Mouse (Mus musculus) forebrain, embryonic 11.5 days (tissue): ENCODE measurements around the gene Tmem143. TPM values are rescaled to one million over a fixed set of nuclear protein-coding genes. Genes with fewer than 3 reads are reported as not detected.
A peak's percentile ranks its signal among the peaks of the same experiment; 100 is the strongest.

Experiments
- ATAC-seq: fragments of 200-750 bp; cut with Nextera tagmentation; replicated peaks from 2 replicates; pipeline ENCODE4 v1.8.0; 2017; ENCODE audit warnings: moderate TSS enrichment; ENCODE audit not compliant: low FRiP score
- DNase-seq: peaks from one replicate; pipeline ENCODE4 v3.0.0-alpha.2; 2017; ENCODE audit warnings: low spot score
- H3K27ac ChIP-seq: fragments of 300-500 bp; sonication (generic); 2 replicates; pipeline ENCODE4 v1.5.1; 2014; ENCODE audit warnings: low read depth, low read length
- H3K27me3 ChIP-seq: fragments of 300-500 bp; sonication (generic); 2 replicates; pipeline ENCODE4 v1.6.1; 2014; ENCODE audit warnings: mild to moderate bottlenecking, low read length, mixed read lengths; ENCODE audit not compliant: control insufficient read depth, insufficient read depth
- H3K36me3 ChIP-seq: fragments of 300-500 bp; sonication (generic); 2 replicates; pipeline ENCODE4 v1.6.1; 2014; ENCODE audit warnings: mild to moderate bottlenecking, low read length, moderate library complexity, mixed read lengths; ENCODE audit not compliant: control insufficient read depth, insufficient read depth
- H3K4me1 ChIP-seq: fragments of 300-500 bp; sonication (generic); replicated peaks from 2 replicates; pipeline ENCODE4 v1.6.1; 2014; ENCODE audit warnings: low read length, mixed read lengths; ENCODE audit not compliant: control insufficient read depth, insufficient read depth
- H3K4me2 ChIP-seq: fragments of 300-500 bp; sonication (generic); 2 replicates; pipeline ENCODE4 v1.6.1; 2014; ENCODE audit warnings: low read depth, mild to moderate bottlenecking, low read length, moderate library complexity, mixed read lengths; ENCODE audit not compliant: severe bottlenecking
- H3K4me3 ChIP-seq: fragments of 300-500 bp; sonication (generic); 2 replicates; pipeline ENCODE4 v1.5.1; 2014; ENCODE audit warnings: low read depth, low read length
- H3K9ac ChIP-seq: fragments of 300-500 bp; sonication (generic); 2 replicates; pipeline ENCODE4 v1.6.1; 2014; ENCODE audit warnings: low read length
- H3K9me3 ChIP-seq: fragments of 300-500 bp; sonication (generic); 2 replicates; pipeline ENCODE4 v1.6.1; 2016; ENCODE audit warnings: low read length, mixed read lengths; ENCODE audit not compliant: control insufficient read depth
- WGBS: fragments of 180-500 bp; shearing (Covaris S2); extraction: QIAGEN DNeasy Blood & Tissue Kit; methylation state at CpG from one replicate; pipeline ENCODE4 v1.1.7; 2014; 5-methylcytosine and 5-hydroxymethylcytosine counted together
- polyA plus RNA-seq: library from polyadenylated mRNA; unstranded; fragments of >200 nt; fragmentation: Nextera tagmentation; extraction: Ambion mirVana; gene quantifications from 2 replicates; pipeline ENCODE4 v1.2.1, GENCODE M21; 2014

The Tmem143 gene
- polyA plus RNA-seq, 1 experiment from 2014 or later, result 2.6 TPM

- ATAC-seq (peak; percentile 71), DNase-seq (peak; percentile 97)
- Histone ChIP-seq H3K4me3 (peak overlapping the region; percentile 60), H3K27me3 (peaks cover 42% of the 10 kb centered on the region), H3K9me3 (no peaks in the 10 kb centered on the region), H3K27ac (no peak overlapping the region), H3K36me3 (no peaks in the 10 kb centered on the region), H3K4me2 (peak overlapping the region; percentile 87), H3K4me1 (peaks cover 17% of the 10 kb centered on the region), H3K9ac (peak overlapping the region; percentile 84)
- 1% methylated on average over 116 of the region's 117 CpGs for WGBS
Measured at GRCm38 (mm10) chr7:45865925-45866910, 30.5 kb upstream of the Tmem143 start.

- ATAC-seq, result no peak
- Histone ChIP-seq H3K27ac (no peak overlapping the region), H3K9me3 (no peaks in the 10 kb centered on the region), H3K4me1 (peaks cover 17% of the 10 kb centered on the region), H3K4me3 (no peak overlapping the region), H3K9ac (no peak overlapping the region), H3K36me3 (no peaks in the 10 kb centered on the region), H3K27me3 (peaks cover 48% of the 10 kb centered on the region), H3K4me2 (no peak overlapping the region)
- 13% methylated on average over 2 of the region's 2 CpGs for WGBS
- DNase-seq, result no peak
Measured at GRCm38 (mm10) chr7:45867871-45868270, 28.9 kb upstream of the Tmem143 start.

GRCm38 (mm10) chr7:45869107-45869670 is 27.6 kb upstream of the Tmem143 start:
- no peak for DNase-seq
- Histone ChIP-seq H3K36me3 (no peaks in the 10 kb centered on the region), H3K9me3 (no peaks in the 10 kb centered on the region), H3K4me2 (no peak overlapping the region), H3K27me3 (peaks cover 48% of the 10 kb centered on the region), H3K27ac (no peak overlapping the region), H3K4me1 (peaks cover 23% of the 10 kb centered on the region), H3K4me3 (no peak overlapping the region), H3K9ac (peak overlapping the region; percentile 10; the same call in 1 of the 2 replicates)
- 19% methylated on average over 8 of the region's 8 CpGs for WGBS
- ATAC-seq, result no peak

GRCm38 (mm10) chr7:45869787-45870186 is 27.0 kb upstream of the Tmem143 start:
- no peaks in the 10 kb centered on the region for H3K9me3 ChIP-seq
- no peaks in the 10 kb centered on the region for H3K36me3 ChIP-seq
- H3K27me3 ChIP-seq, result peaks cover 48% of the 10 kb centered on the region
- H3K4me2 ChIP-seq, result no peak overlapping the region; the same call in 1 of the 2 replicates
- no peak overlapping the region for H3K27ac ChIP-seq
- ATAC-seq (no peak), DNase-seq (no peak)
- WGBS, result 3% methylated on average over 13 of the region's 14 CpGs
- peak overlapping the region; percentile 10; the same call in 1 of the 2 replicates for H3K9ac ChIP-seq
- no peak overlapping the region for H3K4me3 ChIP-seq
- H3K4me1 ChIP-seq, result peaks cover 23% of the 10 kb centered on the region

- peaks cover 23% of the 10 kb centered on the region for H3K4me1 ChIP-seq
- H3K4me3 ChIP-seq, result peak overlapping the region; percentile 25
- 2% methylated on average over 28 of the region's 30 CpGs for WGBS
- H3K4me2 ChIP-seq, result peak overlapping the region; percentile 49
- DNase-seq, result no peak
- peak overlapping the region; percentile 51 for H3K9ac ChIP-seq
- H3K27me3 ChIP-seq, result peaks cover 48% of the 10 kb centered on the region
- ATAC-seq, result no peak
- H3K27ac ChIP-seq, result no peak overlapping the region
- no peaks in the 10 kb centered on the region for H3K36me3 ChIP-seq
- no peaks in the 10 kb centered on the region for H3K9me3 ChIP-seq
Measured at GRCm38 (mm10) chr7:45870282-45871058, 26.3 kb upstream of the Tmem143 start.

- Histone ChIP-seq H3K27ac (peak within 1 kb of the TSS; percentile 48), H3K9me3 (no peaks in the 10 kb centered on the region), H3K36me3 (no peaks in the 10 kb centered on the region; the same call in 1 of the 2 replicates), H3K9ac (peak within 1 kb of the TSS; percentile 91), H3K27me3 (peaks cover 38% of the 10 kb centered on the region), H3K4me2 (peak within 1 kb of the TSS; percentile 98), H3K4me1 (peaks cover 20% of the 10 kb centered on the region), H3K4me3 (peak within 1 kb of the TSS; percentile 81)
- WGBS, result under 1% methylated on average over 18 of the region's 18 CpGs
- ATAC-seq (peak; percentile 62), DNase-seq (peak; percentile 94)
Measured at GRCm38 (mm10) chr7:45872624-45873023, 24.1 kb upstream of the Tmem143 start, which contains the start of gene Kdelr1. Gene Kdelr1 (plus strand): TSS chr7:45872772.

GRCm38 (mm10) chr7:45873061-45873947 is 23.4 kb upstream of the Tmem143 start:
- peaks cover 32% of the 10 kb centered on the region for H3K27me3 ChIP-seq
- no peaks in the 10 kb centered on the region for H3K9me3 ChIP-seq
- peak overlapping the region; percentile 48 for H3K27ac ChIP-seq
- DNase-seq, result peak; percentile 75
- H3K9ac ChIP-seq, result peak overlapping the region; percentile 91
- peak overlapping the region; percentile 98 for H3K4me2 ChIP-seq
- H3K36me3 ChIP-seq, result no peaks in the 10 kb centered on the region; the same call in 1 of the 2 replicates
- peaks cover 15% of the 10 kb centered on the region for H3K4me1 ChIP-seq
- H3K4me3 ChIP-seq, result peak overlapping the region; percentile 81
- ATAC-seq, result peak; percentile 37
- 3% methylated on average over 28 of the region's 28 CpGs for WGBS
